Mouse (Mus musculus): Measurements from ENCODE around the gene Saa3. TPM values are rescaled to one million over a fixed set of nuclear protein-coding genes. Genes with fewer than 3 reads are reported as not detected.
"Not testable (repeated sequence)": the region's sequence is repeated elsewhere in the genome, so short reads cannot be mapped to it uniquely, and the experiment has no call there.

Saa3 gene
- polyA plus RNA-seq, 1 experiment, result 0.21 TPM

GRCm38 (mm10) chr7:46714518-46714917 lies 982 bp downstream of the Saa3 start:
- Histone ChIP-seq H3K36me3 (ENCODE audit: control insufficient read depth, insufficient read depth, low read length) (no peaks in the 10 kb centered on the region), H3K4me3 (ENCODE audit: extremely low read depth, insufficient read depth, insufficient read length) (no peak overlapping the region), H3K4me1 (ENCODE audit: control insufficient read depth, insufficient read depth, insufficient read length) (peaks cover 8% of the 10 kb centered on the region; the same call in 1 of the 2 replicates), H3K27me3 (ENCODE audit: control insufficient read depth, insufficient read depth, low read length) (no peaks in the 10 kb centered on the region), H3K27ac (ENCODE audit: insufficient read depth, low read length) (no peak overlapping the region)
- TF ChIP-seq POLR2A (IDR thresholded peaks at IDR 0.05; ENCODE audit: low read depth, low read length) (no peak), CTCF (IDR thresholded peaks at IDR 0.05; ENCODE audit: extremely low read depth, insufficient read depth, insufficient read length, insufficient replicate concordance) (peak; percentile 68; the same call in 1 of the 2 replicates)
- 32% methylated on average over 6 of the region's 6 CpGs for WGBS
- peak; percentile 50 to 66 for DNase-seq (ENCODE audit: low read depth in 1 of 2, low spot score in 2 of 2)

DNA sequence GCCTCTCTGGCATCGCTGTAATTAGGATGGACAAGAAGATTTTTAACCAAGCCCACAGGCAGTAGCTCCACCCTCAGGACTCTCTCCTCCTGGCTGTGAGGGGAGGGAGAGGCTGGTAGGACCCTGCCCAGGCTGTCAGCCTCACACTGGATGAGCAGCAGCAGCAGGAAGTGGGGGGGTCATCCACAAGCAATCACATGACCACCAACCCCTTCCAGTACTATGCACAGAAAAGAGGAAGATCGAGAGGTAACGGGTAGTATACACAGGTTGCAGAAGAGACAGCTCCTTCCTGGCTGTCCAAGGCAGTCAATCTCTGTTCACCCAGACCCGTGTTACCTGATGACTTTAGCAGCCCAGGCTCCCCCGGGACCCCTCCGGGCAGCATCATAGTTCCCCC lies 3.2 kb downstream of the Saa3 start:
- peaks cover 8% of the 10 kb centered on the region; the same call in 1 of the 2 replicates for H3K4me1 ChIP-seq (ENCODE audit: control insufficient read depth, insufficient read depth, insufficient read length)
- TF ChIP-seq POLR2A (IDR thresholded peaks at IDR 0.05; ENCODE audit: low read depth, low read length), result no peak
- no peak for TF ChIP-seq CTCF (IDR thresholded peaks at IDR 0.05; ENCODE audit: extremely low read depth, insufficient read depth, insufficient read length, insufficient replicate concordance)
- 0 out of 2 replicates have a peak, but pooled peaks cover 1% of the 10 kb centered on the region for H3K36me3 ChIP-seq (ENCODE audit: control insufficient read depth, insufficient read depth, low read length)
- H3K27me3 ChIP-seq (ENCODE audit: control insufficient read depth, insufficient read depth, low read length), result no peaks in the 10 kb centered on the region
- H3K4me3 ChIP-seq (ENCODE audit: extremely low read depth, insufficient read depth, insufficient read length), result no peak overlapping the region
- peak; percentile 20 to 35 for DNase-seq (ENCODE audit: low read depth in 1 of 2, low spot score in 2 of 2)
- WGBS, result 4% methylated on average over 6 of the region's 6 CpGs
- peak overlapping the region; percentile 63 for H3K27ac ChIP-seq (ENCODE audit: insufficient read depth, low read length)

- H3K36me3 ChIP-seq (ENCODE audit: control insufficient read depth, insufficient read depth, low read length), result peaks cover 8% of the 10 kb centered on the region
- WGBS, result under 1% methylated on average over 38 of the region's 38 CpGs
- H3K4me1 ChIP-seq (ENCODE audit: control insufficient read depth, insufficient read depth, insufficient read length), result peaks cover 8% of the 10 kb centered on the region; the same call in 1 of the 2 replicates
- no peaks in the 10 kb centered on the region for H3K27me3 ChIP-seq (ENCODE audit: control insufficient read depth, insufficient read depth, low read length)
- TF ChIP-seq POLR2A (IDR thresholded peaks at IDR 0.05; ENCODE audit: low read depth, low read length), result peak; percentile 53; the same call in 1 of the 2 replicates
- TF ChIP-seq CTCF (IDR thresholded peaks at IDR 0.05; ENCODE audit: extremely low read depth, insufficient read depth, insufficient read length, insufficient replicate concordance), result peak; percentile 96
- peak within 1 kb of the TSS; percentile 98 for H3K4me3 ChIP-seq (ENCODE audit: extremely low read depth, insufficient read depth, insufficient read length)
- H3K27ac ChIP-seq (ENCODE audit: insufficient read depth, low read length), result peak within 1 kb of the TSS; percentile 66
- peak; percentile 78 to 79 for DNase-seq (ENCODE audit: low read depth in 1 of 2, low spot score in 2 of 2)
These were observed 5.1 kb downstream of the Saa3 start, which contains the start of gene Saal1 for GRCm38 (mm10) chr7:46710390-46710844. TSS of gene Saal1 (minus strand) at chr7:46710680.

DNA sequence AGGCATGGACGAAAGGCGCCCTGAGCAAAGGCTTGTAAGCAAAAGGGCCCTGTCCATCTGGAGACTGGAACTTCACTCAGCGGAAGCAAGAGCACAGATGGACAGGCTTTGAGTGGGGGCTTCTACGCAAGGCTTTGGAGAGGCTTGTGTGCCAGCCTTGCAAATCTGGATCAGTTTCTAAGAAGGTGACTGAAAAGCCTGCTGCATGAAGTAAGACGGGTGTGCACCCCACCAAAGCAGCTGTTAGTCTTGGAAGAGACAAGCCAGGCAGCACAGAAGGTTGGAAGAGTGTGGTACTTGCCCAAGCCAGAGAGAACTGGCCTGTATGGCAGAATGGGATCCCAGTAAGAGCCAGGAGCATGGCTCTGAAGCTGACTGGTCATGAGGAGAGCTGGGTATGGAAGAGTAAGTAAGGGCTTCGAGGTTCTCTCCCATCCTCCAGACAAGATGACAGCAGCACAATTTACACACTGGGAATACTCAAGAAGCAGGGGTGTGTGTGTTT lies 14.9 kb downstream of the Saa3 start:
- H3K27ac ChIP-seq (ENCODE audit: insufficient read depth, low read length), result no peak overlapping the region
- no peak overlapping the region for H3K4me3 ChIP-seq (ENCODE audit: extremely low read depth, insufficient read depth, insufficient read length)
- no peaks in the 10 kb centered on the region for H3K27me3 ChIP-seq (ENCODE audit: control insufficient read depth, insufficient read depth, low read length)
- no peaks in the 10 kb centered on the region for H3K4me1 ChIP-seq (ENCODE audit: control insufficient read depth, insufficient read depth, insufficient read length)
- H3K36me3 ChIP-seq (ENCODE audit: control insufficient read depth, insufficient read depth, low read length), result peaks cover 43% of the 10 kb centered on the region
- 96% methylated on average over 6 of the region's 6 CpGs for WGBS
- TF ChIP-seq POLR2A (IDR thresholded peaks at IDR 0.05; ENCODE audit: low read depth, low read length) (no peak), CTCF (IDR thresholded peaks at IDR 0.05; ENCODE audit: extremely low read depth, insufficient read depth, insufficient read length, insufficient replicate concordance) (no peak)
- DNase-seq (ENCODE audit: low read depth in 1 of 2, low spot score in 2 of 2), result no peak

DNA sequence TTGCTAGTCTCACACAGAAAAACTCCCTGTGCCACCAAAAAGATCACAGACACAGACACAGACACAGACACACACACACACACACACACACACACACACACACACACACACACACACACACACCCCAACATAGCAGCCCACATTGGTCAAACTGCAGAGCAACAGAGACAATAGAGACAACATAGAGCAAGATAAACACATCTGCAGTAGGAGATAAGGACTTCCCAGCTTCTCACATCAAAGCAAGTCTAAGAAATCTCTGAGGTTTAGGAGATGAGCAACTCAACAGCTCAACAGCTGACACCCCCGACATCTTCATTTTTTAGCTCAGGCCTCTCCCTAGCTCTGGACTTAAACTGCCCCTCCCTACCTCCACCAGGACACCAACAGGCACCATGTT lies 18.7 kb downstream of the Saa3 start:
- Histone ChIP-seq H3K27me3 (ENCODE audit: control insufficient read depth, insufficient read depth, low read length) (no peaks in the 10 kb centered on the region), H3K4me1 (ENCODE audit: control insufficient read depth, insufficient read depth, insufficient read length) (no peaks in the 10 kb centered on the region), H3K27ac (ENCODE audit: insufficient read depth, low read length) (no peak overlapping the region), H3K4me3 (ENCODE audit: extremely low read depth, insufficient read depth, insufficient read length) (no peak overlapping the region), H3K36me3 (ENCODE audit: control insufficient read depth, insufficient read depth, low read length) (peaks cover 34% of the 10 kb centered on the region)
- no peak for DNase-seq (ENCODE audit: low read depth in 1 of 2, low spot score in 2 of 2)
- no peak for TF ChIP-seq CTCF (IDR thresholded peaks at IDR 0.05; ENCODE audit: extremely low read depth, insufficient read depth, insufficient read length, insufficient replicate concordance)
- TF ChIP-seq POLR2A (IDR thresholded peaks at IDR 0.05; ENCODE audit: low read depth, low read length), result no peak
- 64% methylated on average over 1 of the region's 1 CpGs for WGBS

DNA sequence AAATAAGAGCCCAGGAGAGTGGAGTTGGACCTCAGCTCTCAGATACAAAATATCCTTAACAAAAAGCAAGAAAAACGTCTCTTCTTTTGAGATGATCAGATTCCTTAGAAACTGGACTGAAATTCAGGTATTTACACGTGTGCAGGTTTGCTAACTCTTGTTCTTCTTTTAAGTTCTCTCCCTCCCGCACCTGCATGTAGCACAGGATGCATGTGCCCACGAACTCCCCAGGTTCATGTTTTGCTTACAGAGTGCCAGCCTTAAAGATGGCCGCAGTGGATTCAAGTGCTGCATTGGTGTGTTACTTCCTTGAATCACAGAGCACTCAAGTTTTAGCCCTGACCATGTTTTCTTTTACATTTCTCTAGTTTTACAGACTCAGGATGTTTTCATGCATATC lies 28.7 kb downstream of the Saa3 start:
- TF ChIP-seq CTCF (IDR thresholded peaks at IDR 0.05; ENCODE audit: extremely low read depth, insufficient read depth, insufficient read length, insufficient replicate concordance), result no peak
- TF ChIP-seq POLR2A (IDR thresholded peaks at IDR 0.05; ENCODE audit: low read depth, low read length), result no peak
- Histone ChIP-seq H3K4me1 (ENCODE audit: control insufficient read depth, insufficient read depth, insufficient read length) (peaks cover 5% of the 10 kb centered on the region; the same call in 1 of the 2 replicates), H3K27ac (ENCODE audit: insufficient read depth, low read length) (no peak overlapping the region), H3K36me3 (ENCODE audit: control insufficient read depth, insufficient read depth, low read length) (peaks cover 11% of the 10 kb centered on the region), H3K4me3 (ENCODE audit: extremely low read depth, insufficient read depth, insufficient read length) (no peak overlapping the region), H3K27me3 (ENCODE audit: control insufficient read depth, insufficient read depth, low read length) (no peaks in the 10 kb centered on the region)
- WGBS, result 52% methylated on average over 5 of the region's 5 CpGs
- DNase-seq (ENCODE audit: low read depth in 1 of 2, low spot score in 2 of 2), result peak; percentile 5 to 39

GRCm38 (mm10) chr7:46680732-46681131 lies 34.8 kb downstream of the Saa3 start:
- Histone ChIP-seq H3K27me3 (ENCODE audit: control insufficient read depth, insufficient read depth, low read length) (no peaks in the 10 kb centered on the region), H3K36me3 (ENCODE audit: control insufficient read depth, insufficient read depth, low read length) (no peaks in the 10 kb centered on the region), H3K4me1 (ENCODE audit: control insufficient read depth, insufficient read depth, insufficient read length) (no peaks in the 10 kb centered on the region; the same call in 1 of the 2 replicates), H3K27ac (ENCODE audit: insufficient read depth, low read length) (no peak overlapping the region), H3K4me3 (ENCODE audit: extremely low read depth, insufficient read depth, insufficient read length) (no peak overlapping the region)
- no peak for DNase-seq (ENCODE audit: low read depth in 1 of 2, low spot score in 2 of 2)
- no peak for TF ChIP-seq CTCF (IDR thresholded peaks at IDR 0.05; ENCODE audit: extremely low read depth, insufficient read depth, insufficient read length, insufficient replicate concordance)
- TF ChIP-seq POLR2A (IDR thresholded peaks at IDR 0.05; ENCODE audit: low read depth, low read length), result no peak

GRCm38 (mm10) chr7:46679044-46679443 lies 36.5 kb downstream of the Saa3 start:
- not testable (repeated sequence) for DNase-seq (ENCODE audit: low read depth in 1 of 2, low spot score in 2 of 2); H3K4me1 ChIP-seq (ENCODE audit: control insufficient read depth, insufficient read depth, insufficient read length); H3K36me3 ChIP-seq (ENCODE audit: control insufficient read depth, insufficient read depth, low read length); H3K27me3 ChIP-seq (ENCODE audit: control insufficient read depth, insufficient read depth, low read length); H3K4me3 ChIP-seq (ENCODE audit: extremely low read depth, insufficient read depth, insufficient read length); H3K27ac ChIP-seq (ENCODE audit: insufficient read depth, low read length)
- WGBS, result 64% methylated on average over 7 of the region's 7 CpGs

Data from spleen, adult 2 months (tissue).